Mouse (Mus musculus): ENCODE data around the gene Chmp6. TPM values are rescaled to one million over a fixed set of nuclear protein-coding genes. Genes with fewer than 3 reads are reported as not detected.

The Chmp6 gene
- polyA plus RNA-seq, 1 experiment from 2014 or later: 70.1 TPM

DNA sequence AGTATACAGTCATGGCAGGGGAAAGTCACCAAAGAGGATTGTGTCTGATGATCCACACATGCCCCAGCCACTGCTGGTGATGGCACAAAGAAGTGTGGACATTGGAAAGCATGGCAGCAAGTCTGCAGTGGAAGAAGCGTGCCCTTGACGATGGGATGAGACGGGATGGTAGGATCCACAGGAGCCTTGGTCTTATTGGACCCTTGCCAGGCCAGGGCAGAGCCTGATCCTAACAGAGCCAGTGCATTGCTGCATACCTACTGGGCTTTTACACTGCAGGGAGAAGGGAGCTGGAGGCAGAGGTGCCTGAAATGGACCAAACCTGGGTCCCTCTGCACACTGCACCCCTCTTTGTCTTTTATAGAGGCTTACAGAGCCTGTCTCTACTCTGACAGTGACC is 37.3 kb downstream of the Chmp6 start:
- H3K4me1 ChIP-seq (replicated peaks; ENCODE audit: control insufficient read depth, insufficient read depth, low read length): peaks cover 19% of the 10 kb centered on the region
- H3K9ac ChIP-seq (ENCODE audit: low read depth, low read length): no peak overlapping the region
- H3K4me2 ChIP-seq: no peak overlapping the region
- WGBS: 92% methylated on average over 3 of the region's 3 CpGs
- H3K36me3 ChIP-seq (ENCODE audit: control insufficient read depth, insufficient read depth, low read length): no peaks in the 10 kb centered on the region
- H3K9me3 ChIP-seq (ENCODE audit: control insufficient read depth, low read length): no peaks in the 10 kb centered on the region
- DNase-seq (ENCODE audit: low spot score) (no peak), ATAC-seq (replicated peaks; ENCODE audit: low FRiP score) (no peak)
- H3K27ac ChIP-seq (ENCODE audit: low read depth, low read length): no peak overlapping the region
- H3K27me3 ChIP-seq (replicated peaks; ENCODE audit: control insufficient read depth, insufficient read depth, low read length): no peaks in the 10 kb centered on the region
- H3K4me3 ChIP-seq (ENCODE audit: low read depth, low read length): no peak overlapping the region

GRCm38 (mm10) chr11:119951326-119951725 is 38.1 kb downstream of the Chmp6 start:
- ATAC-seq (replicated peaks; ENCODE audit: low FRiP score): no peak

DNA sequence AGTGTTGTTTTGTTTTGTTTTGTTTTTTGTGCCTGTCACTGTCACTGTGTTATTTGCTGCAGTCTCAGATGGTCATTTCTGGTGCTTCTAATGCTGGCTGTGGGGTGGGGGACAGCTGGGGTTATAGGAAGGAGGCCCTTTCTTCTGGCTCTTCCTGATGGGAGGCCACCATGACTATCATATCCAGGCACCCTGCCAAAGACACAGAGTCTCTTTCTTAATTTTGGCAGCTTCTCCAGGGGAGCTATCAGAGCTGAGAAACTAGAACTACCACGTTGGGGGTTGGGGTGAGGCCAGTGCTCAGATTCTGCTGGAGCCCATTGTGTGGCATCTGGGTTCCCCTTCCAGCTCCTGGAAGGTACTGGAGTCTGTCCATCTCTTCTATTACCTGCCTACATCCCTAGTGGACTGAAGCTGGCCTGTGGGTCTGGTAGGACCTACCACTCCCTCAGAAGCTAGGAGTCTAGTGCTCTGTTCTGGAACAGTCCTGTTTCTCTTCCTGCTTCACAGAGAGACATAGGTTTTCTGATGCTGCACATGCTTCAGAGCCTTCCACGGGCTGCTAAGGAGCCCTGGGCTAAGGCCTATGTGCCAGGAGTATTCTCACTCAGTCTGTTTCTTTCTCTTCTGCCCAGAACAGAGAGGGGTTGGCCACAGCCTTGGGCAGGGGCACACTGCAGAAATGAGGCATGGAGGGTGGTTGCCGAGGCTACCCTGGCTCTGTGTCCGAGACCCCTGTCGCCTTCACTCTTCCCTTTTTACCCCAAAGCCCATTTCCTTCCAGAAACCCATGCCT is 39.4 kb downstream of the Chmp6 start:
- ATAC-seq (replicated peaks; ENCODE audit: low FRiP score) (no peak), DNase-seq (ENCODE audit: low spot score) (no peak)
- Histone ChIP-seq H3K9me3 (ENCODE audit: control insufficient read depth, low read length) (no peaks in the 10 kb centered on the region), H3K4me2 (no peak overlapping the region), H3K27ac (ENCODE audit: low read depth, low read length) (no peak overlapping the region), H3K4me3 (ENCODE audit: low read depth, low read length) (no peak overlapping the region), H3K4me1 (replicated peaks; ENCODE audit: control insufficient read depth, insufficient read depth, low read length) (peaks cover 27% of the 10 kb centered on the region), H3K27me3 (replicated peaks; ENCODE audit: control insufficient read depth, insufficient read depth, low read length) (no peaks in the 10 kb centered on the region), H3K9ac (ENCODE audit: low read depth, low read length) (no peak overlapping the region), H3K36me3 (ENCODE audit: control insufficient read depth, insufficient read depth, low read length) (0 out of 2 replicates have a peak, but pooled peaks cover 2% of the 10 kb centered on the region)
- 52% methylated on average over 5 of the region's 5 CpGs for WGBS

More at GRCm38 (mm10) chr11:119951326-119951725, 38.1 kb downstream of the Chmp6 start:
- H3K4me1 ChIP-seq (replicated peaks; ENCODE audit: control insufficient read depth, insufficient read depth, low read length): peaks cover 25% of the 10 kb centered on the region
- no peak overlapping the region for H3K9ac ChIP-seq (ENCODE audit: low read depth, low read length)
- H3K4me3 ChIP-seq (ENCODE audit: low read depth, low read length): no peak overlapping the region
- H3K4me2 ChIP-seq: no peak overlapping the region
- WGBS: 78% methylated on average over 6 of the region's 6 CpGs
- H3K9me3 ChIP-seq (ENCODE audit: control insufficient read depth, low read length): no peaks in the 10 kb centered on the region
- H3K27ac ChIP-seq (ENCODE audit: low read depth, low read length): no peak overlapping the region
- H3K36me3 ChIP-seq (ENCODE audit: control insufficient read depth, insufficient read depth, low read length): no peaks in the 10 kb centered on the region
- H3K27me3 ChIP-seq (replicated peaks; ENCODE audit: control insufficient read depth, insufficient read depth, low read length): no peaks in the 10 kb centered on the region
- DNase-seq (ENCODE audit: low spot score): no peak

GRCm38 (mm10) chr11:119954233-119954632 is 41.0 kb downstream of the Chmp6 start:
- Histone ChIP-seq H3K36me3 (ENCODE audit: control insufficient read depth, insufficient read depth, low read length) (0 out of 2 replicates have a peak, but pooled peaks cover 2% of the 10 kb centered on the region), H3K9ac (ENCODE audit: low read depth, low read length) (no peak overlapping the region), H3K4me1 (replicated peaks; ENCODE audit: control insufficient read depth, insufficient read depth, low read length) (peaks cover 27% of the 10 kb centered on the region), H3K4me2 (no peak overlapping the region), H3K27me3 (replicated peaks; ENCODE audit: control insufficient read depth, insufficient read depth, low read length) (no peaks in the 10 kb centered on the region), H3K4me3 (ENCODE audit: low read depth, low read length) (no peak overlapping the region), H3K27ac (ENCODE audit: low read depth, low read length) (no peak overlapping the region), H3K9me3 (ENCODE audit: control insufficient read depth, low read length) (no peaks in the 10 kb centered on the region)
- WGBS: 35% methylated on average over 4 of the region's 4 CpGs
- no peak for ATAC-seq (replicated peaks; ENCODE audit: low FRiP score)
- DNase-seq (ENCODE audit: low spot score): no peak

GRCm38 (mm10) chr11:119954749-119955337 is 41.6 kb downstream of the Chmp6 start:
- H3K9ac ChIP-seq (ENCODE audit: low read depth, low read length): no peak overlapping the region
- no peak for ATAC-seq (replicated peaks; ENCODE audit: low FRiP score)
- no peak overlapping the region; the same call in 1 of the 2 replicates for H3K27ac ChIP-seq (ENCODE audit: low read depth, low read length)
- WGBS: 61% methylated on average over 2 of the region's 2 CpGs
- H3K4me1 ChIP-seq (replicated peaks; ENCODE audit: control insufficient read depth, insufficient read depth, low read length): peaks cover 27% of the 10 kb centered on the region
- no peak overlapping the region for H3K4me3 ChIP-seq (ENCODE audit: low read depth, low read length)
- H3K9me3 ChIP-seq (ENCODE audit: control insufficient read depth, low read length): no peaks in the 10 kb centered on the region
- DNase-seq (ENCODE audit: low spot score): no peak
- no peaks in the 10 kb centered on the region for H3K27me3 ChIP-seq (replicated peaks; ENCODE audit: control insufficient read depth, insufficient read depth, low read length)
- H3K4me2 ChIP-seq: no peak overlapping the region
- 0 out of 2 replicates have a peak, but pooled peaks cover 2% of the 10 kb centered on the region for H3K36me3 ChIP-seq (ENCODE audit: control insufficient read depth, insufficient read depth, low read length)

- 30% methylated on average over 3 of the region's 3 CpGs for WGBS
- Histone ChIP-seq H3K9ac (ENCODE audit: low read depth, low read length) (no peak overlapping the region), H3K27me3 (replicated peaks; ENCODE audit: control insufficient read depth, insufficient read depth, low read length) (no peaks in the 10 kb centered on the region), H3K4me1 (replicated peaks; ENCODE audit: control insufficient read depth, insufficient read depth, low read length) (peaks cover 27% of the 10 kb centered on the region), H3K4me3 (ENCODE audit: low read depth, low read length) (no peak overlapping the region), H3K36me3 (ENCODE audit: control insufficient read depth, insufficient read depth, low read length) (0 out of 2 replicates have a peak, but pooled peaks cover 2% of the 10 kb centered on the region), H3K9me3 (ENCODE audit: control insufficient read depth, low read length) (no peaks in the 10 kb centered on the region), H3K4me2 (peak overlapping the region; percentile 11; the same call in 1 of the 2 replicates), H3K27ac (ENCODE audit: low read depth, low read length) (peak overlapping the region; percentile 43; the same call in 1 of the 2 replicates)
- no peak for ATAC-seq (replicated peaks; ENCODE audit: low FRiP score)
- DNase-seq (ENCODE audit: low spot score): no peak
Measured at GRCm38 (mm10) chr11:119955432-119955831, 42.2 kb downstream of the Chmp6 start.

DNA sequence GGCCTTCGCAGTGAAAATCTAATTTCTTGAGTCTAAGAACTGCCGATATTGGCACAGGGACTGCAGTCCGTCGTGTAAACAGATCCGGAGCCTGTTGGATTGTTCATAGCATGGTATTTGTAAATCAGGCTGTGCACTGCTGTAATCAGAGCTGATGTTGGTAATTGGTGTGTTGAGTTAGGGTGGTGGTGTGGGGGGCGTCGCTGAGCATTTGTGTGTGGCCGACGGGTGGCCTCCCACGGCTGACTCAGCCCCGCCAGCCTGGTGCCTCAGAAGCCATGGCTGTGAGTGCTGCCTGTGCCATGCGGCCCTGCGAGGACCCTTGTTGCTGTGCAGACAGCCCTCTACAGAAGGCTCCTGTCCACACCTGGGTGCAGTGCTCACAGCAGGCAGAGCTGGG is 43.3 kb downstream of the Chmp6 start:
- Histone ChIP-seq H3K4me2 (no peak overlapping the region), H3K4me1 (replicated peaks; ENCODE audit: control insufficient read depth, insufficient read depth, low read length) (peaks cover 27% of the 10 kb centered on the region), H3K27me3 (replicated peaks; ENCODE audit: control insufficient read depth, insufficient read depth, low read length) (no peaks in the 10 kb centered on the region), H3K9me3 (ENCODE audit: control insufficient read depth, low read length) (no peaks in the 10 kb centered on the region), H3K36me3 (ENCODE audit: control insufficient read depth, insufficient read depth, low read length) (0 out of 2 replicates have a peak, but pooled peaks cover 2% of the 10 kb centered on the region), H3K4me3 (ENCODE audit: low read depth, low read length) (no peak overlapping the region), H3K27ac (ENCODE audit: low read depth, low read length) (no peak overlapping the region), H3K9ac (ENCODE audit: low read depth, low read length) (no peak overlapping the region)
- ATAC-seq (replicated peaks; ENCODE audit: low FRiP score) (no peak), DNase-seq (ENCODE audit: low spot score) (no peak)
- 85% methylated on average over 13 of the region's 13 CpGs for WGBS

- Histone ChIP-seq H3K27me3 (replicated peaks; ENCODE audit: control insufficient read depth, insufficient read depth, low read length) (no peaks in the 10 kb centered on the region), H3K27ac (ENCODE audit: low read depth, low read length) (no peak overlapping the region), H3K9me3 (ENCODE audit: control insufficient read depth, low read length) (no peaks in the 10 kb centered on the region), H3K4me2 (no peak overlapping the region), H3K36me3 (ENCODE audit: control insufficient read depth, insufficient read depth, low read length) (0 out of 2 replicates have a peak, but pooled peaks cover 2% of the 10 kb centered on the region), H3K4me1 (replicated peaks; ENCODE audit: control insufficient read depth, insufficient read depth, low read length) (peaks cover 23% of the 10 kb centered on the region), H3K9ac (ENCODE audit: low read depth, low read length) (no peak overlapping the region), H3K4me3 (ENCODE audit: low read depth, low read length) (no peak overlapping the region)
- ATAC-seq (replicated peaks; ENCODE audit: low FRiP score) (no peak), DNase-seq (ENCODE audit: low spot score) (no peak)
- WGBS: 67% methylated on average over 7 of the region's 7 CpGs
Measured at GRCm38 (mm10) chr11:119958856-119959255, 45.6 kb downstream of the Chmp6 start.
